Mouse (Mus musculus) kidney, adult 2 months (tissue): ENCODE measurements at regions not wholly inside any gene's neighbourhood (a gene's known extent, or its start where the extent isn't known, plus 50 kb on each side); places are given as distances from the start of the nearest gene placed in this dataset.

Experiments used
- CTCF ChIP-seq: fragments of 200-500 bp; conservative IDR thresholded peaks from 2 replicates; pipeline ENCODE4 v1.5.1; 2011; ENCODE audit warnings: low read depth, mild to moderate bottlenecking, control low read depth, low read length, moderate library complexity, mixed read lengths; ENCODE audit not compliant: insufficient read depth, insufficient read length
- POLR2A ChIP-seq: fragments of 200-500 bp; IDR thresholded peaks from one replicate; pipeline ENCODE4 v1.6.1; 2011; ENCODE audit warnings: low read depth, low read length, control low read depth

- TF ChIP-seq CTCF = no peak
- no peak for TF ChIP-seq POLR2A
These were observed 104.7 kb downstream of the Epdr1 start for GRCm38 (mm10) chr13:19514844-19515555.
